Mouse (Mus musculus): ENCODE data around the gene 2310057M21Rik. TPM values are rescaled to one million over a fixed set of nuclear protein-coding genes. Genes with fewer than 3 reads are reported as not detected.

2310057M21Rik gene
- polyA plus RNA-seq, 1 experiment from 2014 or later: 29.3 TPM

GRCm38 (mm10) chr7:131314493-131314892, 48.1 kb downstream of the 2310057M21Rik start:
- no peak for ATAC-seq (ENCODE audit: low FRiP score, low read depth)

DNA sequence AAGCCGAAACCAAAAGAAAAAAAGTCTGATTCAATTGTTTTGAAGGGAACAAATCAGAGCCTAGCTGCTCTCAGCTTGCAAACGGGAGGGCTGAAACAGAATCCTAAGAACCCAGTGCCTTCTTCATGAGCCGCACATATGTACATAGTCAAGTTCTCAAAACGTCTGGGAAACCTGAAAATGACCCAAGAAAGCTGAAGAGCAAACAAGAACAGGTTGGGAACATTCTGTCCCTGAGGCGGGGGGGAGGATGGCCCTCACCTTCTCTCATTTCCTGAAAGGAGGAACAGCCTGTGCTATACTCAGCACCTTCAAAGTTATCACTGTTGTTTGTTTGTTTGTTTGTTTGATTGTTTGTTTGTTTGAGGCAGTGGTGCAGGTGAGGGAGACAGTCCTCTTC, 55.8 kb downstream of the 2310057M21Rik start:
- ATAC-seq (ENCODE audit: low FRiP score, low read depth): no peak
- Histone ChIP-seq H3K36me3 (no peaks in the 10 kb centered on the region), H3K4me2 (no peak overlapping the region), H3K4me3 (no peak overlapping the region), H3K9ac (no peak overlapping the region), H3K4me1 (replicated peaks) (no peaks in the 10 kb centered on the region), H3K9me3 (no peaks in the 10 kb centered on the region), H3K27me3 (no peaks in the 10 kb centered on the region), H3K27ac (replicated peaks) (no peak overlapping the region)
- WGBS: 85% methylated on average over 5 of the region's 5 CpGs

More at GRCm38 (mm10) chr7:131314493-131314892, 48.1 kb downstream of the 2310057M21Rik start:
- no peaks in the 10 kb centered on the region for H3K36me3 ChIP-seq
- no peak overlapping the region for H3K9ac ChIP-seq
- no peak overlapping the region for H3K4me3 ChIP-seq
- no peaks in the 10 kb centered on the region for H3K27me3 ChIP-seq
- H3K4me2 ChIP-seq: no peak overlapping the region
- H3K4me1 ChIP-seq (replicated peaks): no peaks in the 10 kb centered on the region
- H3K9me3 ChIP-seq: no peaks in the 10 kb centered on the region
- no peak overlapping the region for H3K27ac ChIP-seq (replicated peaks)
- 86% methylated on average over 7 of the region's 7 CpGs for WGBS

- ATAC-seq (ENCODE audit: low FRiP score, low read depth): no peak
- 82% methylated on average over 8 of the region's 8 CpGs for WGBS
- Histone ChIP-seq H3K27ac (replicated peaks) (no peak overlapping the region), H3K36me3 (no peaks in the 10 kb centered on the region), H3K4me2 (no peak overlapping the region), H3K9ac (no peak overlapping the region), H3K9me3 (no peaks in the 10 kb centered on the region), H3K4me3 (no peak overlapping the region), H3K27me3 (no peaks in the 10 kb centered on the region), H3K4me1 (replicated peaks) (no peaks in the 10 kb centered on the region)
These were observed 59.2 kb downstream of the 2310057M21Rik start for GRCm38 (mm10) chr7:131303340-131303739.

DNA sequence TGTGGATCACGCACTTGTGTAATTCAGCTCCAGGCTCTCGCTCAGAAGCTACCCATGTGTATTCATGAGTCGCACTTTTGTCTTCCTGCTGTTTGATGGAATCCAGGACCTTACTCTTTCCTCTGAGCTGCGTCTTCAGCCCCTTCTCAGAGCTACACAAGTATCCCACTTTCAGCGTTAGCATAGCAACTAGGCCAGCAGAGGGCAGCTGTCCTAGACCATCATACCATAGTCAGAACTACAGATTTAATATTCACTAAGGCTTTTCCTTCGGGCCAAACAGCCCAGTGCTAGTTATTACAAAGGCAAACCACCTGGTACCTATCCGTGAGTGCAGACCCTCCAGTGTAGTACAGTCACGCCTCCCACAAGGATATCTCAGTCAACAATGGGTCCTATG, 65.4 kb downstream of the 2310057M21Rik start:
- WGBS: 79% methylated on average over 8 of the region's 8 CpGs
- H3K9me3 ChIP-seq: no peaks in the 10 kb centered on the region
- no peaks in the 10 kb centered on the region for H3K36me3 ChIP-seq
- no peak overlapping the region for H3K4me2 ChIP-seq
- H3K27ac ChIP-seq (replicated peaks): no peak overlapping the region
- no peak for ATAC-seq (ENCODE audit: low FRiP score, low read depth)
- no peaks in the 10 kb centered on the region for H3K27me3 ChIP-seq
- H3K4me3 ChIP-seq: no peak overlapping the region
- H3K9ac ChIP-seq: no peak overlapping the region
- no peaks in the 10 kb centered on the region for H3K4me1 ChIP-seq (replicated peaks)

Other genes starting within 250 kb of the 2310057M21Rik start
- gene 4933402N03Rik, start 216.4 kb downstream of the 2310057M21Rik start, polyA plus RNA-seq (2015; fragmentation: Nextera tagmentation; extraction: Ambion mirVana): not detected in 2 replicates
- gene 5430419D17Rik, start 188.4 kb downstream of the 2310057M21Rik start, polyA plus RNA-seq (2015; fragmentation: Nextera tagmentation; extraction: Ambion mirVana): 0.05 TPM in 1 of 2 replicates, not detected in the other
- not detected in 2 replicates for gene Cuzd1, start 40.5 kb downstream of the 2310057M21Rik start, polyA plus RNA-seq (2015; fragmentation: Nextera tagmentation; extraction: Ambion mirVana)
- gene Fam24b, start 33.2 kb downstream of the 2310057M21Rik start, polyA plus RNA-seq (2015; fragmentation: Nextera tagmentation; extraction: Ambion mirVana): not detected in 2 replicates
- not detected in 2 replicates for gene Fam24a, start 28.9 kb downstream of the 2310057M21Rik start, polyA plus RNA-seq (2015; fragmentation: Nextera tagmentation; extraction: Ambion mirVana)
- 49.0 and 51.4 TPM in 2 replicates for gene Pstk, start 8.4 kb upstream of the 2310057M21Rik start, polyA plus RNA-seq (2015; fragmentation: Nextera tagmentation; extraction: Ambion mirVana)
- 10.4 and 13.4 TPM in 2 replicates for gene Ikzf5, start 47.8 kb upstream of the 2310057M21Rik start, polyA plus RNA-seq (2015; fragmentation: Nextera tagmentation; extraction: Ambion mirVana)
- gene Acadsb, start 47.8 kb upstream of the 2310057M21Rik start, polyA plus RNA-seq (2015; fragmentation: Nextera tagmentation; extraction: Ambion mirVana): 90.0 and 100 TPM in 2 replicates
- 0.60 and 0.93 TPM in 2 replicates for gene Hmx3, start 180.1 kb upstream of the 2310057M21Rik start, polyA plus RNA-seq (2015; fragmentation: Nextera tagmentation; extraction: Ambion mirVana)
- gene Hmx2, start 186.0 kb upstream of the 2310057M21Rik start, polyA plus RNA-seq (2015; fragmentation: Nextera tagmentation; extraction: Ambion mirVana): 1.3 and 1.4 TPM in 2 replicates
- gene Bub3, start 197.5 kb upstream of the 2310057M21Rik start, polyA plus RNA-seq (2015; fragmentation: Nextera tagmentation; extraction: Ambion mirVana): 158 and 164 TPM in 2 replicates

Measured in hindbrain, embryonic 15.5 days (tissue).